Mouse (Mus musculus): ENCODE measurements around the gene Tctex1d1. TPM values are rescaled to one million over a fixed set of nuclear protein-coding genes. Genes with fewer than 3 reads are reported as not detected.

The Tctex1d1 gene
- polyA plus RNA-seq, 1 experiment, result not detected

DNA sequence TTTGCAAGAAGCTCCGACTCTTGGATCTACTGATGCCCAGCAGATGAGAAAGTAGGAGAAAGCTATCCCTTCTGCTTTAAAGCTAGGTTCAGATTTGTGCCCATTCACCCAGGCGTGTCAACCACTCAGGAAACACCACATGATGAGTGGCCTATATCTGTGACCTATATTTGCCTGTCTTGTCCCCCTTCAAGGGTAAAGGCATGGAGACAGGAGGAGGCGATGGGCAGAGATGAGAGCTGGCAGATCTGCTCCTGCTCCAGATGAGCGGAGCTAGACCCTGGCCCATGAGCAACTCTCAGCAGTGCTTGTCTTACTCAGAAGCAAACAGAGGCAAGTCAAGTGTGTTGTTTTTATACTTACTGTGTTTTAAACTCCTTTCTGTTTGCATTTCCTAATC lies 32.3 kb downstream of the Tctex1d1 start:
- no peak overlapping the region for H3K4me3 ChIP-seq (replicated peaks; ENCODE audit: control insufficient read depth, low read depth, low read length)
- H3K27ac ChIP-seq (ENCODE audit: control insufficient read depth, insufficient read depth, low read depth, low read length, poor library complexity), result no peak overlapping the region
- H3K4me1 ChIP-seq (ENCODE audit: control insufficient read depth, insufficient read depth, low read length), result no peaks in the 10 kb centered on the region
- TF ChIP-seq CTCF (IDR thresholded peaks at IDR 0.05; ENCODE audit: control insufficient read depth, insufficient read depth, low read length) (no peak), POLR2A (IDR thresholded peaks at IDR 0.05; ENCODE audit: borderline replicate concordance, control insufficient read depth, low read depth, low read length) (no peak)
- WGBS, result 75% methylated on average over 4 of the region's 4 CpGs

DNA sequence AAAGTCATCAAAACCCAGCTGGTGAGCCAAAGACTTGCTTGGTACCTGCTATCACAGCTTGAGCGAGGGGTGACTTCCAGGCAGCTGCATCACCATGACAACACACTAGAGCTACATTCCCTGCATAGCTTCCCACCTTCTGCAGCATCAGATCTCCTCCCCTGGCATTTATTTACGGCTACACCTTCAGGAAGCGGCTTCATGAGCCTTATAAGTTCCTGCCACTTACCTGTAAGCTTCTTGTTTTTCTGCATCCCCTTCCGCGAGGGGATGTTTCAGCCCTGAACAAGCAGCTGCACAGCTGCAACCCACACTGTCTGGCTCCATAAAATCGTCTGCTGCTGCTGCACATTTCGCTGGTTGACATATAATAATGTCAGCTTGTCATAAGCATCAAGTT lies 33.4 kb downstream of the Tctex1d1 start:
- Histone ChIP-seq H3K4me3 (replicated peaks; ENCODE audit: control insufficient read depth, low read depth, low read length) (no peak overlapping the region), H3K27ac (ENCODE audit: control insufficient read depth, insufficient read depth, low read depth, low read length, poor library complexity) (no peak overlapping the region), H3K4me1 (ENCODE audit: control insufficient read depth, insufficient read depth, low read length) (no peaks in the 10 kb centered on the region)
- TF ChIP-seq CTCF (IDR thresholded peaks at IDR 0.05; ENCODE audit: control insufficient read depth, insufficient read depth, low read length), result no peak
- no peak for TF ChIP-seq POLR2A (IDR thresholded peaks at IDR 0.05; ENCODE audit: borderline replicate concordance, control insufficient read depth, low read depth, low read length)
- 70% methylated on average over 7 of the region's 7 CpGs for WGBS

DNA sequence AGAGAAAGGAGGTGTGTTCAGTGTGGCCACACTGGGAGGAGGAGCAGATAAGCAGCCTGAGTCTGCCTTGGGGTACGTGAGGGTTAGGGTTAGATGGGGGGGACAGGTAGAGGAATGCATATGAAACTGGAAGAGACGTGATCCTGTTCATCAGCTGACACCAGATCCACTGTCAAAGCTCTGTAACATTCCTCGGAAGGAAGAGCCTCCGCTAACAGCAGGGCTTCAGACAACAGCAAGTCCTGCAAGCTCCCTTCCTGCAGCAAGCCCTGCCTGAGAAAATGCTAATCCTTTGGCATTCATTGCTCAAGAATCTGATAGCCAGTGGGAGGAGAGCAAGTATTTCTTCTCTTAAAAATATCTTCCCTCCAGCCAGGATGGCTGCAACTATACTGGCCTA lies 35.1 kb downstream of the Tctex1d1 start:
- Histone ChIP-seq H3K4me3 (replicated peaks; ENCODE audit: control insufficient read depth, low read depth, low read length) (no peak overlapping the region), H3K27ac (ENCODE audit: control insufficient read depth, insufficient read depth, low read depth, low read length, poor library complexity) (no peak overlapping the region), H3K4me1 (ENCODE audit: control insufficient read depth, insufficient read depth, low read length) (no peaks in the 10 kb centered on the region)
- TF ChIP-seq CTCF (IDR thresholded peaks at IDR 0.05; ENCODE audit: control insufficient read depth, insufficient read depth, low read length), result no peak
- TF ChIP-seq POLR2A (IDR thresholded peaks at IDR 0.05; ENCODE audit: borderline replicate concordance, control insufficient read depth, low read depth, low read length), result no peak
- 72% methylated on average over 4 of the region's 4 CpGs for WGBS

GRCm38 (mm10) chr4:103026621-103027020 lies 48.2 kb downstream of the Tctex1d1 start, which contains the start of gene Insl5:
Gene Insl5 (minus strand): TSS chr4:103026842.
- no peak within 1 kb of the TSS for H3K27ac ChIP-seq (ENCODE audit: control insufficient read depth, insufficient read depth, low read depth, low read length, poor library complexity)
- H3K4me3 ChIP-seq (replicated peaks; ENCODE audit: control insufficient read depth, low read depth, low read length), result no peak within 1 kb of the TSS
- 80% methylated on average over 4 of the region's 4 CpGs for WGBS
- TF ChIP-seq CTCF (IDR thresholded peaks at IDR 0.05; ENCODE audit: control insufficient read depth, insufficient read depth, low read length), result no peak
- no peak for TF ChIP-seq POLR2A (IDR thresholded peaks at IDR 0.05; ENCODE audit: borderline replicate concordance, control insufficient read depth, low read depth, low read length)
- H3K4me1 ChIP-seq (ENCODE audit: control insufficient read depth, insufficient read depth, low read length), result no peaks in the 10 kb centered on the region

GRCm38 (mm10) chr4:103027745-103028144 lies 49.3 kb downstream of the Tctex1d1 start:
- no peak for TF ChIP-seq POLR2A (IDR thresholded peaks at IDR 0.05; ENCODE audit: borderline replicate concordance, control insufficient read depth, low read depth, low read length)
- Histone ChIP-seq H3K4me3 (replicated peaks; ENCODE audit: control insufficient read depth, low read depth, low read length) (no peak overlapping the region), H3K27ac (ENCODE audit: control insufficient read depth, insufficient read depth, low read depth, low read length, poor library complexity) (no peak overlapping the region), H3K4me1 (ENCODE audit: control insufficient read depth, insufficient read depth, low read length) (no peaks in the 10 kb centered on the region)
- 78% methylated on average over 7 of the region's 7 CpGs for WGBS

- H3K4me1 ChIP-seq (ENCODE audit: control insufficient read depth, insufficient read depth, low read length), result no peaks in the 10 kb centered on the region
- H3K4me3 ChIP-seq (replicated peaks; ENCODE audit: control insufficient read depth, low read depth, low read length), result no peak overlapping the region
- TF ChIP-seq CTCF (IDR thresholded peaks at IDR 0.05; ENCODE audit: control insufficient read depth, insufficient read depth, low read length), result no peak
- no peak overlapping the region for H3K27ac ChIP-seq (ENCODE audit: control insufficient read depth, insufficient read depth, low read depth, low read length, poor library complexity)
- 83% methylated on average over 13 of the region's 13 CpGs for WGBS
Observed at GRCm38 (mm10) chr4:103028177-103029088, 50.0 kb downstream of the Tctex1d1 start.

- WGBS, result 16% methylated on average over 14 of the region's 14 CpGs
- Histone ChIP-seq H3K4me1 (ENCODE audit: control insufficient read depth, insufficient read depth, low read length) (no peaks in the 10 kb centered on the region; the same call in 1 of the 2 replicates), H3K4me3 (replicated peaks; ENCODE audit: control insufficient read depth, low read depth, low read length) (no peak overlapping the region), H3K27ac (ENCODE audit: control insufficient read depth, insufficient read depth, low read depth, low read length, poor library complexity) (no peak overlapping the region)
- TF ChIP-seq CTCF (IDR thresholded peaks at IDR 0.05; ENCODE audit: control insufficient read depth, insufficient read depth, low read length), result no peak
- TF ChIP-seq POLR2A (IDR thresholded peaks at IDR 0.05; ENCODE audit: borderline replicate concordance, control insufficient read depth, low read depth, low read length), result no peak
Observed at GRCm38 (mm10) chr4:103039103-103039837, 60.9 kb downstream of the Tctex1d1 start.

- no peak overlapping the region for H3K4me3 ChIP-seq (replicated peaks; ENCODE audit: control insufficient read depth, low read depth, low read length)
- 10% methylated on average over 5 of the region's 5 CpGs for WGBS
- TF ChIP-seq CTCF (IDR thresholded peaks at IDR 0.05; ENCODE audit: control insufficient read depth, insufficient read depth, low read length) (no peak), POLR2A (IDR thresholded peaks at IDR 0.05; ENCODE audit: borderline replicate concordance, control insufficient read depth, low read depth, low read length) (no peak)
- H3K27ac ChIP-seq (ENCODE audit: control insufficient read depth, insufficient read depth, low read depth, low read length, poor library complexity), result no peak overlapping the region
- H3K4me1 ChIP-seq (ENCODE audit: control insufficient read depth, insufficient read depth, low read length), result no peaks in the 10 kb centered on the region; the same call in 1 of the 2 replicates
Observed at GRCm38 (mm10) chr4:103039838-103040191, 61.4 kb downstream of the Tctex1d1 start.
